Mouse (Mus musculus): ENCODE measurements around the gene Phlpp2. TPM values are rescaled to one million over a fixed set of nuclear protein-coding genes. Genes with fewer than 3 reads are reported as not detected.

Gene Phlpp2
- polyA plus RNA-seq (2012; rRNA removed; ENCODE audit: low replicate concordance) = 4.8 and 7.4 TPM in 2 replicates

DNA sequence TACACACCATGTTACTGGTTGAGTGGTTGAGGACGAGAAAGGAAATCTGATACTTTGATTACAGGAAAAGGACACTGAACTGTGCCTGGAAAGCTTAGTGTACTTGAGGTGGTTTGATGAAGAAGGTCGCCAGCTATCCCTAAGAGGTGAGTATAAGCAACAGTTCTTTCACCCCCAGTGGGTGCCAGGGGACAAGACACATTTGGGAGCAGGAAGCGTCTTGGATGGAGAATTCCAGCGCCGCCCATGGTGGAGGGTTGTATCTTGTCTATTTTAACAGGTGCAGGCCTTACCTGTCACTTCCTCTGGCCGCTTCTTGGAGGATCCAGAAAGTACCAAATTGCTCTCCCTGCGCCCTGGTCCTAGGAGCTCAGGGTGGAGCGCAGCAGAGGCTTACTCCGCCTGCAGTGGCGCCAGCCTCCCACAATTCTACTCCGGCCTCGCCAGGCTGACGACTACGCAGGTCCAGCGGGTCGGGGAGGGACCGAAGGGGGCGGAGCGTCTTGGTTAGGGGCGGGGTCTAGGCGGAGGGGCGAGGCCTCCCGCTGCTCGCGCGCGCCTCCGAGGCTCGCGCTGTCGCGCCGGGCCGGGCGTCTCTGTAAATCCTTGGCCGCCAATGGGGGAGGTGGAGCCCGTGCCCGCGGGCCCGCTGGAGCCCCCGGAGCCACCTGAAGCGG lies at the start of gene Phlpp2:
Gene Phlpp2, plus strand, starts transcription at position 540 of the 677 bp plus-strand sequence.

DNA sequence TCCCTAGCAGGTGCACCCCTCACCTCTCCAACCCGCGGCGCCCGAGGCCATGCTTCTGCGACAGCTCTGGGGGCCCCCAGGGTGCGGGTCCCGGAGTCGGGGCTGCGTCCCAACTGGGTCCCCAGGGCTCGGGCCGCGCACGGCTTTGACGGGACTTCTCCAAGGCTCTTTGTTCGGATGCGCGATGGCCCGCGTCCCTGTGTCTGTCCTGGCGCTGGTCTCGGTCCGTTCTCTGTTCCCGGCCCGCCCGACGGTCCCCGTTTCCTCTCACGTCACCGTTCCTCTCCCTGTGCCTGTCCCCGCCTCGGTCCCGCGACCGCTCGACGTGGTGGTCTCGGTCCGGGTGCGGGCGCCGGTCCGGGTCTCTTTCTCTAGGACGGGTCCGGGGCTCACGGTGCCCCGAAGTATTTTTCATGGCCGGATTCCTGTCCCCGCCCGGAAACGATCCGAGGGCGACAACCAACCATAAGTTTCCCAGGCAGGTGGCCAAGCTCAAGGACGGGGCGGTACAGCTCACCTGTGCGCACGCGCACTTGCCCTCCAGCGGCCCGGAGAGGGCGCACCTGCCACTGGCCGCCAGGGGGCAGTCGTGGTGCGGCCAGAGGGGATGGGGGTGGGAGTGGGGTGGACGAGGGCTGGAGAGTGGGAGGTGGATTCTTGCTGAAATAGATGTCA lies 93.5 kb downstream of the Phlpp2 start, which contains the start of gene Marveld3:
Gene Marveld3, minus strand, starts transcription at position 511 of the 675 bp plus-strand sequence.

DNA sequence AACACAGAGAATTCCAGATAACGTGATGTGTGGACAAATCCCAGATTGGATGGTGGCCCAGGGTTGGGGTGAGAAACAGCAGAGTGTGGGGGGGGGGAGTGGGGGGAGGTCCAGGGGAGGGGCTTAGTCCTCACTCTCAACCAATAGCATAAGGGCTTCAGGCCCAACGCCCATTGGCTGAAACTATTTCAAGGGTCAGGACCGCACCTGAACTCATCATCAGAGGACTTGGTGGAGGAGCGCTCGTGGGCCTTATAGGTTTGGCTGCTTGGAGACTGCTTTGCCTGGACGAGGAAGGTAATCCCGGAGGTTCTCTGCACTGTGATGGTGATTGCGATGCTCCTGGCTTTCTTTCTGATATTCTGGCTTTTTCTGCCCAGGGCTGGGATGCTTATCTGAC lies 121.9 kb downstream of the Phlpp2 start, which contains the start of gene Tat:
Gene Tat, plus strand, starts transcription at position 214 of the 400 bp plus-strand sequence.

Other genes with a start within 250 kb of the Phlpp2 start
- 27.6 and 64.7 TPM in 2 replicates for gene Ist1, start 175.3 kb upstream of the Phlpp2 start, polyA plus RNA-seq (2012; rRNA removed; ENCODE audit: low replicate concordance)
- gene Zfp821, start 163.0 kb upstream of the Phlpp2 start, polyA plus RNA-seq (2012; rRNA removed; ENCODE audit: low replicate concordance) = 5.9 and 6.7 TPM in 2 replicates
- 15.7 and 16.2 TPM in 2 replicates for gene Atxn1l, start 130.8 kb upstream of the Phlpp2 start, polyA plus RNA-seq (2012; rRNA removed; ENCODE audit: low replicate concordance)
- 22.5 and 46.2 TPM in 2 replicates for gene Ap1g1, start 90.0 kb upstream of the Phlpp2 start, polyA plus RNA-seq (2012; rRNA removed; ENCODE audit: low replicate concordance)
- gene Marveld3, start 93.7 kb downstream of the Phlpp2 start, polyA plus RNA-seq (2012; rRNA removed; ENCODE audit: low replicate concordance) = 3.3 and 4.6 TPM in 2 replicates
- 2.5 TPM in 1 of 2 replicates, not detected in the other for gene Tat, start 121.9 kb downstream of the Phlpp2 start, polyA plus RNA-seq (2012; rRNA removed; ENCODE audit: low replicate concordance)
- gene Chst4, start 171.2 kb downstream of the Phlpp2 start, polyA plus RNA-seq (2012; rRNA removed; ENCODE audit: low replicate concordance) = 6.0 and 14.9 TPM in 2 replicates
- gene Zfp612, start 211.2 kb downstream of the Phlpp2 start, polyA plus RNA-seq (2012; rRNA removed; ENCODE audit: low replicate concordance) = 0.93 and 1.3 TPM in 2 replicates
- not detected in 2 replicates for gene Gm21964, start 232.7 kb downstream of the Phlpp2 start, polyA plus RNA-seq (2012; rRNA removed; ENCODE audit: low replicate concordance)
- not detected in 2 replicates for gene Gm17720, start 234.2 kb downstream of the Phlpp2 start, polyA plus RNA-seq (2012; rRNA removed; ENCODE audit: low replicate concordance)